Mouse (Mus musculus) hindbrain, embryonic 11.5 days (tissue): ENCODE data around the gene Cd163. TPM values are rescaled to one million over a fixed set of nuclear protein-coding genes. Genes with fewer than 3 reads are reported as not detected.

ENCODE experiments used
- ATAC-seq: fragments of 200-750 bp; cut with Nextera tagmentation; 2 replicates; pipeline ENCODE4 v1.8.0; 2017; ENCODE audit warnings: mild to moderate bottlenecking, moderate TSS enrichment, moderate library complexity; ENCODE audit not compliant: low FRiP score
- DNase-seq: peaks from one replicate; pipeline ENCODE4 v3.0.0-alpha.2; 2015; ENCODE audit warnings: low spot score
- H3K27ac ChIP-seq: fragments of 300-500 bp; sonication (generic); 2 replicates; pipeline ENCODE4 v1.5.1; 2014; ENCODE audit warnings: mild to moderate bottlenecking, low read depth, low read length
- H3K27me3 ChIP-seq: fragments of 300-500 bp; sonication (generic); 2 replicates; pipeline ENCODE4 v1.6.1; 2014; ENCODE audit warnings: mild to moderate bottlenecking, low read length, moderate library complexity, mixed read lengths; ENCODE audit not compliant: control insufficient read depth, insufficient read depth
- H3K36me3 ChIP-seq: fragments of 300-500 bp; sonication (generic); 2 replicates; pipeline ENCODE4 v1.6.1; 2014; ENCODE audit warnings: mild to moderate bottlenecking, low read length, moderate library complexity, mixed read lengths; ENCODE audit not compliant: control insufficient read depth, insufficient read depth
- H3K4me1 ChIP-seq: fragments of 300-500 bp; sonication (generic); replicated peaks from 2 replicates; pipeline ENCODE4 v1.6.1; 2014; ENCODE audit warnings: low read length, mixed read lengths; ENCODE audit not compliant: control insufficient read depth, insufficient read depth
- H3K4me2 ChIP-seq: fragments of 300-500 bp; sonication (generic); replicated peaks from 2 replicates; pipeline ENCODE4 v1.6.1; 2014; ENCODE audit warnings: mild to moderate bottlenecking, low read depth, low read length
- H3K4me3 ChIP-seq: fragments of 300-500 bp; sonication (generic); 2 replicates; pipeline ENCODE4 v1.5.1; 2014; ENCODE audit warnings: low read depth, low read length
- H3K9ac ChIP-seq: fragments of 300-500 bp; sonication (generic); 2 replicates; pipeline ENCODE4 v1.6.1; 2014; ENCODE audit warnings: low read depth, low read length
- H3K9me3 ChIP-seq: fragments of 300-500 bp; sonication (generic); 2 replicates; pipeline ENCODE4 v1.6.1; 2016; ENCODE audit warnings: low read length; ENCODE audit not compliant: control insufficient read depth
- WGBS: fragments of 180-500 bp; shearing (Covaris S2); extraction: QIAGEN DNeasy Blood & Tissue Kit; methylation state at CpG from one replicate; pipeline ENCODE4 v1.1.7; 2014; 5-methylcytosine and 5-hydroxymethylcytosine counted together
- polyA plus RNA-seq: library from polyadenylated mRNA; unstranded; fragments of >200 nt; fragmentation: Nextera tagmentation; extraction: Ambion mirVana; gene quantifications from 2 replicates; pipeline ENCODE4 v1.2.1, GENCODE M21; 2014

Cd163 gene
- polyA plus RNA-seq, 1 experiment from 2014 or later: not detected

DNA sequence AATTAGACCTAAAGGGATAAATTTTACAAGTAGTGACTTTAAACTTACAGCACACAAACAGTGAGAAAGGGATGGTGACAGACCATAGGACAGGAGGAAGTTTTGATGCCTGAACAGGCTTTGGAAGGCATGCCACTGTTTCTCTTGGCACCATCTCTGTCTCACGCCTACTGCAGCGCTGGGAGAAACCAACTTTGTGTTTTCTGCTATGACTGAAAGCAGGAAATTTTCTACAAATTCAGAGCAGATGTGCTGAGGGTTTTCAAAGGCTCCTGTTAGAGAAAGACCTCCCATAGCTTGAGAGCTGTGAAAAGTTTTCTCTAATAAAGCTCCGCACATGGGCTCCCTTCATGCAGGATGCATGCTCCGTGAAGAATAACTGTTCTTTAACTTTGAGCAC, 40.6 kb downstream of the Cd163 start:
- ATAC-seq (no peak), DNase-seq (peak; percentile 10)
- no peaks in the 10 kb centered on the region for H3K27me3 ChIP-seq
- H3K4me3 ChIP-seq: no peak overlapping the region
- H3K36me3 ChIP-seq: no peaks in the 10 kb centered on the region
- H3K4me2 ChIP-seq: no peak overlapping the region
- 68% methylated on average over 4 of the region's 4 CpGs for WGBS
- H3K4me1 ChIP-seq: no peaks in the 10 kb centered on the region
- H3K9ac ChIP-seq: no peak overlapping the region
- H3K27ac ChIP-seq: no peak overlapping the region
- H3K9me3 ChIP-seq: no peaks in the 10 kb centered on the region

GRCm38 (mm10) chr6:124346613-124347012, 42.2 kb downstream of the Cd163 start:
- Histone ChIP-seq H3K36me3 (no peaks in the 10 kb centered on the region), H3K4me1 (no peaks in the 10 kb centered on the region), H3K9me3 (no peaks in the 10 kb centered on the region), H3K4me2 (no peak overlapping the region), H3K27ac (no peak overlapping the region), H3K9ac (no peak overlapping the region), H3K4me3 (no peak overlapping the region), H3K27me3 (no peaks in the 10 kb centered on the region)
- DNase-seq (no peak), ATAC-seq (no peak)
- 85% methylated on average over 6 of the region's 6 CpGs for WGBS

DNA sequence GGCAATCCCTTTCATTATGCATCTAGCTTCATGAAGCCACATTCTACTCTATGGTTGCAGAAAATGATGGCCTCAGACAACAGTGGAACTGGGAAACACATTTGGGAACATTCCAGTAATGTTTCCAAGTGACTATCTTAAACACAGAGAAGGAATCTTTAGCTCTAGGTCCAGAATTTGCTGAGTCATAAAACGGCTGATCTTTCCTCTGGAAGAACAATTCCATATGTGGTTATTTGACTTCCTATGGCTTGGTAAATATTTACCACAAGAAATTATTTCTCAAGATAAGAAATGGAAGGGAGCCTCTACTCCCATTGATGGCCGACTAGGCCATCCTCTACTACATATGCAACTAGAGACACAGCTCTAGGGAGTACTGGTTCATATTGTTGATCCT, 48.8 kb downstream of the Cd163 start:
- WGBS: 91% methylated on average over 2 of the region's 2 CpGs
- Histone ChIP-seq H3K27ac (no peak overlapping the region), H3K27me3 (no peaks in the 10 kb centered on the region), H3K9ac (no peak overlapping the region), H3K9me3 (no peaks in the 10 kb centered on the region), H3K4me2 (no peak overlapping the region), H3K36me3 (no peaks in the 10 kb centered on the region), H3K4me3 (no peak overlapping the region), H3K4me1 (no peaks in the 10 kb centered on the region)
- ATAC-seq (no peak), DNase-seq (no peak)

GRCm38 (mm10) chr6:124358953-124359352, 54.5 kb downstream of the Cd163 start:
- no peaks in the 10 kb centered on the region for H3K4me1 ChIP-seq
- 90% methylated on average over 6 of the region's 6 CpGs for WGBS
- no peak overlapping the region for H3K9ac ChIP-seq
- no peak overlapping the region for H3K4me3 ChIP-seq
- H3K9me3 ChIP-seq: no peaks in the 10 kb centered on the region
- DNase-seq (no peak), ATAC-seq (no peak)
- no peaks in the 10 kb centered on the region for H3K36me3 ChIP-seq
- no peaks in the 10 kb centered on the region for H3K27me3 ChIP-seq
- no peak overlapping the region for H3K4me2 ChIP-seq
- H3K27ac ChIP-seq: no peak overlapping the region

DNA sequence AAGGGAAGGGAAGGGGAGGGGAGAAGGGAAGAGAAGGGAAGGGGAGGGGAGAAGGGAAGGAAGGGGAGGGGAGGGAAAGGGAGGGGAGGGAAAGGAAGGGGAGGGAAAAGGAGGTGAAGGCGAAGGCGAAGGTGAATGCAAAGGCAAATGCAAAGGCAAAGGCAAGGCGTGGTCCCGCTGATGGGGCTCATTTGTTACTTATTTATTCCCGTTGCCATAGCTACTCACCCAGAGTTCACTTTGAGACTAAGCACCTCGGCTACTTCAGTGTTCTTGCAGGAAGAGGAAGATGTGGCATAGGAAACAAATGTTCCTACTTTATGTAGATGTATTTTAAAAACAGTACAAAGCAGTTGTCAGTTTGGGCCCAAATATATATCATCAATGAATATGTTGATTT, 56.1 kb downstream of the Cd163 start:
- Histone ChIP-seq H3K4me1 (no peaks in the 10 kb centered on the region), H3K9ac (no peak overlapping the region), H3K27ac (no peak overlapping the region), H3K27me3 (no peaks in the 10 kb centered on the region), H3K36me3 (no peaks in the 10 kb centered on the region), H3K9me3 (no peaks in the 10 kb centered on the region), H3K4me3 (no peak overlapping the region), H3K4me2 (no peak overlapping the region)
- ATAC-seq: no peak
- 62% methylated on average over 6 of the region's 6 CpGs for WGBS
- no peak for DNase-seq

GRCm38 (mm10) chr6:124364328-124364727, 59.9 kb downstream of the Cd163 start:
- 55% methylated on average over 5 of the region's 5 CpGs for WGBS
- Histone ChIP-seq H3K4me2 (no peak overlapping the region), H3K4me3 (no peak overlapping the region), H3K9me3 (no peaks in the 10 kb centered on the region), H3K27ac (no peak overlapping the region), H3K4me1 (no peaks in the 10 kb centered on the region), H3K27me3 (no peaks in the 10 kb centered on the region), H3K36me3 (no peaks in the 10 kb centered on the region), H3K9ac (no peak overlapping the region)
- ATAC-seq: no peak
- no peak for DNase-seq

DNA sequence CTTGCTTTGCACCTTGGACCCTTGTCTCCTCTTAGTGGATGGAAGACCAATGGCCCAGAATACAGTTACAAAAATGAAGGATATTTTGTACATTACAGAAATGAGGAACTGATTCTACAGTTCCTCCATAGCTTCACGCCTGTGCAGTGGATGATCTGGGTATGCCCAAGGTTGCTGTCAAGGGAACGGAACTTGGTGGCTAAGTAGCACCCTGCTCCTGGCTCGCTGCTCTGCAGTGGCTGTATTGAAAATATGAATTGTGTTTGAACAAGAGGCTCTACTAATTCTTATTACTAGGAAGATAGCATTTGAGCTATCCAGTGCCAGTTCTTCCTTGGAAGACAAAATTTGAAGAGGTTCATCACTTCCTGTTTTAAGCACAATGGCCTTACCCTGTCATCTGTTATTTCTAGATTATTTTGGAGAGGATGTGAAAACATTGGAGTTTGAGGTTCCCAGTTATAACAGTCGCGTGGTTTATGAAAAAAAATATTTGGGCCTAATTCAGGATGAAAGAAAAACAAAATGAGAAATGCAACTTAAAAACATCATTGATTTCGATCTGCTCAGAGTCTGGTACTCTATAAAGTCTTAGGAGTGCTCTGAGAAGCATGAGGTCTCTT, 69.2 kb downstream of the Cd163 start:
- no peak overlapping the region for H3K4me2 ChIP-seq
- WGBS: 90% methylated on average over 6 of the region's 6 CpGs
- H3K9me3 ChIP-seq: no peaks in the 10 kb centered on the region
- ATAC-seq: no peak
- H3K4me1 ChIP-seq: no peaks in the 10 kb centered on the region
- no peak overlapping the region for H3K27ac ChIP-seq
- no peaks in the 10 kb centered on the region for H3K27me3 ChIP-seq
- H3K9ac ChIP-seq: no peak overlapping the region
- no peak for DNase-seq
- H3K4me3 ChIP-seq: no peak overlapping the region
- no peaks in the 10 kb centered on the region for H3K36me3 ChIP-seq

DNA sequence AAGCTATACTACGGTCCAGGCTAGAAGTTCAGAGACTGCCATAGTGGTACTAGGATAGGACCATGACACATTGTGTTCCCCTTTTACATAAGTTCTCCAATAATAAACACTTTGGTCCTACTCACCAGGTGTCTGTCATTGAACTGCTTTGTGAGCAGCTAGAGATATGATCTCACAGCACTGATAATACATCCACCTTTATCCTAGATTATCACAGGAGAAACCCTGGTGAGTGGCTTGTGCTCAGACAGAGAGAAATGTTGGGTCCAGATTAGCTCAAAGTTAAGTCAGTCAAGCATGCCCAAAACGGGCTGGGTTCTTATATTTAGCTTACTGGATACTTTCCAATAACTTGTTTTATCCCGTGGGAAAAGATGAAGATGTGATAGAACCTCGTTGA, 70.2 kb downstream of the Cd163 start:
- Histone ChIP-seq H3K9me3 (no peaks in the 10 kb centered on the region), H3K27me3 (no peaks in the 10 kb centered on the region), H3K36me3 (no peaks in the 10 kb centered on the region), H3K4me2 (no peak overlapping the region), H3K27ac (no peak overlapping the region), H3K4me3 (no peak overlapping the region), H3K9ac (no peak overlapping the region), H3K4me1 (no peaks in the 10 kb centered on the region)
- ATAC-seq (no peak), DNase-seq (no peak)
- WGBS: 81% methylated on average over 4 of the region's 4 CpGs

GRCm38 (mm10) chr6:124375435-124375884, 71.0 kb downstream of the Cd163 start:
- DNase-seq: no peak

More at GRCm38 (mm10) chr6:124375435-124375884, 71.0 kb downstream of the Cd163 start:
- H3K4me1 ChIP-seq: no peaks in the 10 kb centered on the region
- WGBS: 87% methylated on average over 11 of the region's 11 CpGs
- no peak overlapping the region for H3K4me2 ChIP-seq
- no peak overlapping the region for H3K4me3 ChIP-seq
- H3K36me3 ChIP-seq: no peaks in the 10 kb centered on the region
- H3K27ac ChIP-seq: no peak overlapping the region
- H3K9ac ChIP-seq: no peak overlapping the region
- no peaks in the 10 kb centered on the region for H3K27me3 ChIP-seq
- no peak for ATAC-seq
- H3K9me3 ChIP-seq: no peaks in the 10 kb centered on the region
